Mouse (Mus musculus) limb, embryonic 15.5 days (tissue): Measurements from ENCODE around the gene Slc38a6. TPM values are rescaled to one million over a fixed set of nuclear protein-coding genes. Genes with fewer than 3 reads are reported as not detected.
A peak's percentile ranks its signal among the peaks of the same experiment; 100 is the strongest.

ENCODE experiments used
- ATAC-seq: fragments of 200-750 bp; cut with Nextera tagmentation; 2 replicates; pipeline ENCODE4 v1.8.0; 2017; ENCODE audit warnings: low read depth, moderate TSS enrichment; ENCODE audit not compliant: insufficient number of reproducible peaks, low FRiP score, low TSS enrichment
- H3K27ac ChIP-seq: fragments of 300-500 bp; sonication (generic); 2 replicates; pipeline ENCODE4 v1.5.1; 2015; ENCODE audit warnings: moderate library complexity, mild to moderate bottlenecking, inconsistent platforms
- H3K27me3 ChIP-seq: fragments of 300-500 bp; sonication (generic); 2 replicates; pipeline ENCODE4 v1.6.1; 2015; ENCODE audit warnings: inconsistent platforms
- H3K36me3 ChIP-seq: fragments of 300-500 bp; sonication (generic); 2 replicates; pipeline ENCODE4 v1.6.1; 2015; ENCODE audit warnings: inconsistent platforms
- H3K4me1 ChIP-seq: fragments of 300-500 bp; sonication (generic); 2 replicates; pipeline ENCODE4 v1.6.1; 2015; ENCODE audit warnings: inconsistent platforms
- H3K4me2 ChIP-seq: fragments of 300-500 bp; sonication (generic); 2 replicates; pipeline ENCODE4 v1.6.1; 2015; ENCODE audit warnings: mild to moderate bottlenecking, inconsistent platforms
- H3K4me3 ChIP-seq: fragments of 300-500 bp; sonication (generic); 2 replicates; pipeline ENCODE4 v1.5.1; 2015; ENCODE audit warnings: mild to moderate bottlenecking, inconsistent platforms
- H3K9ac ChIP-seq: fragments of 300-500 bp; sonication (generic); 2 replicates; pipeline ENCODE4 v1.6.1; 2015; ENCODE audit warnings: inconsistent platforms
- H3K9me3 ChIP-seq: fragments of 300-500 bp; sonication (generic); 2 replicates; pipeline ENCODE4 v1.6.1; 2016; ENCODE audit warnings: inconsistent platforms
- WGBS: fragments of 180-500 bp; shearing (Covaris S2); methylation state at CpG from one replicate; pipeline ENCODE4 v1.1.7; 2015; 5-methylcytosine and 5-hydroxymethylcytosine counted together
- polyA plus RNA-seq: library from polyadenylated mRNA; unstranded; fragments of >200 nt; fragmentation: Nextera tagmentation; extraction: Ambion mirVana; gene quantifications from 2 replicates; pipeline ENCODE4 v1.2.1, GENCODE M21; 2015

Gene Slc38a6
- polyA plus RNA-seq, 1 experiment from 2014 or later: 11.9 TPM

- no peak overlapping the region for H3K27ac ChIP-seq
- WGBS: 82% methylated on average over 12 of the region's 12 CpGs
- no peak for ATAC-seq
Observed at GRCm38 (mm10) chr12:73345157-73345556, 58.6 kb downstream of the Slc38a6 start.

DNA sequence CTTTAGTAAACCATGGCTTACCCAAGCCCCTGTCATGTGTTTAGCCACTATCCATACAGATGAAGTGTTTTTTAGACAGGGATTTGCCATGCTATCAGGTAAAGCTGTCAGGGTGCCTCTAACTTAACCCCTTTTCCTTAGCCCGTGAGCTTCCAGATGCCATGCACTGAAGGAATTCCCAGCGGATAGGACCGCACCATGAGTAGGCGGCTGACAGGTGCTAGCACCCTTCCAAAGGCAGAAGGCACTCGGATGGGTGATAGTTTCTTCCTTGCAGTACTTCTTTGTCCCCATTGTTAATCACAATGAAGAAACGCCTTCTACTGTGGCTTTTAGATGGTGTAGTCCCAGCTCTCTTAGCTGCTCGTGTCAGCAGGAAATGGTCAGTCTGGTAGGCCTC is 60.6 kb downstream of the Slc38a6 start:
- 88% methylated on average over 7 of the region's 7 CpGs for WGBS
- no peak for ATAC-seq

More at GRCm38 (mm10) chr12:73345157-73345556, 58.6 kb downstream of the Slc38a6 start:
- Histone ChIP-seq H3K4me2 (no peak overlapping the region), H3K27me3 (peaks cover 20% of the 10 kb centered on the region), H3K9ac (no peak overlapping the region), H3K9me3 (no peaks in the 10 kb centered on the region), H3K4me1 (peaks cover 8% of the 10 kb centered on the region), H3K4me3 (no peak overlapping the region), H3K36me3 (peaks cover 11% of the 10 kb centered on the region; the same call in 1 of the 2 replicates)

GRCm38 (mm10) chr12:73350466-73350865 is 63.9 kb downstream of the Slc38a6 start:
- H3K27me3 ChIP-seq: peaks cover 7% of the 10 kb centered on the region; the same call in 1 of the 2 replicates
- 48% methylated on average over 7 of the region's 7 CpGs for WGBS
- peaks cover 28% of the 10 kb centered on the region for H3K4me1 ChIP-seq
- no peak overlapping the region for H3K4me3 ChIP-seq
- H3K27ac ChIP-seq: no peak overlapping the region
- no peaks in the 10 kb centered on the region for H3K9me3 ChIP-seq
- no peak overlapping the region for H3K4me2 ChIP-seq
- no peak for ATAC-seq
- peaks cover 1% of the 10 kb centered on the region; the same call in 1 of the 2 replicates for H3K36me3 ChIP-seq
- no peak overlapping the region for H3K9ac ChIP-seq

More for the DNA sequence above, 60.6 kb downstream of the Slc38a6 start:
- Histone ChIP-seq H3K9ac (no peak overlapping the region), H3K27ac (no peak overlapping the region), H3K36me3 (peaks cover 11% of the 10 kb centered on the region; the same call in 1 of the 2 replicates), H3K27me3 (peaks cover 20% of the 10 kb centered on the region), H3K4me1 (peaks cover 16% of the 10 kb centered on the region), H3K9me3 (no peaks in the 10 kb centered on the region), H3K4me3 (no peak overlapping the region), H3K4me2 (no peak overlapping the region)

DNA sequence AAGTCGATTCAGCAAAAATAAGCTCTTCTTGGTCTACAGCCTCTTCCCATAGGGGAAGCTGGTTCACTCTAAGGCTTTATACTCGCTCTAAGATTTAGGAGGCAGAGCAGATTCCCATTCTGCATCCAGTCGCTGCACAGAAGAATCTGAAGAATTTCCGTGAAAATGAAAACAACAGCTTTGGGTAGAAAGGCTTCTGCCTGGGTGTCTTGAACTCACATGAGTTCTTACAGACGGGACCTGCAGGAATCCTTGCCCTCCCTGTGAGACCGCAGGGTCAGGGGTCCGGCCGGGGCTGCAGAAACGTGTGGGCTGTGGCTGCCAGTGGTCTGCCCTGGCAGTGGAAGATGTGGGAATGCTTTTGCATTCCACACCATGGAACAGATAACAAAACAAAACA is 64.4 kb downstream of the Slc38a6 start:
- H3K9me3 ChIP-seq: no peaks in the 10 kb centered on the region
- H3K27ac ChIP-seq: no peak overlapping the region
- H3K9ac ChIP-seq: no peak overlapping the region
- 0 out of 2 replicates have a peak overlapping the region, but pooled peaks have one; percentile 14 for H3K4me2 ChIP-seq
- no peaks in the 10 kb centered on the region for H3K36me3 ChIP-seq
- 0 out of 2 replicates have a peak, but pooled peaks cover 2% of the 10 kb centered on the region for H3K27me3 ChIP-seq
- no peak overlapping the region for H3K4me3 ChIP-seq
- ATAC-seq: no peak
- H3K4me1 ChIP-seq: peaks cover 30% of the 10 kb centered on the region
- 18% methylated on average over 9 of the region's 9 CpGs for WGBS

DNA sequence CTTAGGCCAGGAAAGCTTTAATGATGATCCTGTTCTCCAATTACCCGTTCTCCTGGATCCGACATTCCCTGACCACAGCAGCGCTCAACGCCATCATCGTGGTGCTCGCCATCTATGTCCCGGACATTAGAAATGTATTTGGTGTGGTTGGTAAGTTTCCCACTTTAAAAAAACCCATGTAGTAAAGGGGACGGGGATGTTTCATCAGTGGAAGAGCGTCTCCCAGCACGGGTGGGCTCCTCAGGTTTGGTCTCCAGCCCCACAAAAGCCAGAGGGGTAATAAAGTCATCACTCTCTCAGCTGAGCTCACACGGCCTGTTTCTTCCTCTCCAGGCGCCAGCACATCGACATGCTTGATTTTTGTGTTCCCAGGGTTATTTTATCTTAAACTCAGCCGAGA is 65.2 kb downstream of the Slc38a6 start:
- Histone ChIP-seq H3K4me2 (no peak overlapping the region), H3K27ac (no peak overlapping the region)
- 42% methylated on average over 14 of the region's 14 CpGs for WGBS

DNA sequence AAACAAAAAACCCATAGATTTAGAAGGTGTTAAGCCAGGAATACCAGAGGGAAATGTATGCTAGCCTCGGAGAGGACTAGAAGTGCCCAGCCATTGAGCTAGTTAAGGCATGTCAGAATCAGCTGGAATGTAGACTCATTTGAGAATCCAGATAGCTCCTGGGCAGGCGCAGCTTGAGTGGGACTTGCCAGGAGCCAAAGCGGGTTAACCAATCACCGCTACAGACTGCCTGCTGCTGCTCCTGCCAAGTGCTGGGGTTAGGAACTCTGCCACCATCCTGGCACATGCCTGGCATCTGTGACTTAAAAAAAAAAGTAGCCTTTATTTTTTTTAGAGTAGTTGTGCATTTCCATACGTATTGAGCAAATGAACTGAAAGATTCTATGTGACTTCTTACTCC is 66.8 kb downstream of the Slc38a6 start:
- Histone ChIP-seq H3K36me3 (no peaks in the 10 kb centered on the region), H3K4me3 (no peak overlapping the region), H3K27me3 (no peaks in the 10 kb centered on the region), H3K4me1 (peaks cover 37% of the 10 kb centered on the region), H3K9me3 (no peaks in the 10 kb centered on the region), H3K9ac (no peak overlapping the region), H3K27ac (peak overlapping the region; percentile 11; the same call in 1 of the 2 replicates), H3K4me2 (no peak overlapping the region)
- whole genome bisulfite sequencing: 41% methylated on average over 5 of the region's 5 CpGs
- ATAC-seq: no peak

More for the DNA sequence above, 65.2 kb downstream of the Slc38a6 start:
- ATAC-seq: no peak
- Histone ChIP-seq H3K4me1 (peaks cover 31% of the 10 kb centered on the region), H3K4me3 (no peak overlapping the region), H3K36me3 (no peaks in the 10 kb centered on the region), H3K9ac (no peak overlapping the region), H3K9me3 (no peaks in the 10 kb centered on the region), H3K27me3 (no peaks in the 10 kb centered on the region)

- no peak overlapping the region for H3K9ac ChIP-seq
- no peaks in the 10 kb centered on the region for H3K27me3 ChIP-seq
- no peak for ATAC-seq
- no peak overlapping the region for H3K4me2 ChIP-seq
- H3K4me1 ChIP-seq: peaks cover 37% of the 10 kb centered on the region
- H3K36me3 ChIP-seq: no peaks in the 10 kb centered on the region
- no peak overlapping the region for H3K4me3 ChIP-seq
- H3K27ac ChIP-seq: no peak overlapping the region
- WGBS: 40% methylated on average over 4 of the region's 4 CpGs
- no peaks in the 10 kb centered on the region for H3K9me3 ChIP-seq
Observed at GRCm38 (mm10) chr12:73354521-73354920, 67.9 kb downstream of the Slc38a6 start.

GRCm38 (mm10) chr12:73355084-73355775 is 68.7 kb downstream of the Slc38a6 start:
- no peaks in the 10 kb centered on the region for H3K27me3 ChIP-seq
- no peak for ATAC-seq
- no peak overlapping the region for H3K4me3 ChIP-seq
- no peak overlapping the region for H3K27ac ChIP-seq
- H3K36me3 ChIP-seq: no peaks in the 10 kb centered on the region
- no peak overlapping the region for H3K4me2 ChIP-seq
- H3K9ac ChIP-seq: no peak overlapping the region
- no peaks in the 10 kb centered on the region for H3K9me3 ChIP-seq
- 28% methylated on average over 14 of the region's 14 CpGs for WGBS
- peaks cover 37% of the 10 kb centered on the region for H3K4me1 ChIP-seq

DNA sequence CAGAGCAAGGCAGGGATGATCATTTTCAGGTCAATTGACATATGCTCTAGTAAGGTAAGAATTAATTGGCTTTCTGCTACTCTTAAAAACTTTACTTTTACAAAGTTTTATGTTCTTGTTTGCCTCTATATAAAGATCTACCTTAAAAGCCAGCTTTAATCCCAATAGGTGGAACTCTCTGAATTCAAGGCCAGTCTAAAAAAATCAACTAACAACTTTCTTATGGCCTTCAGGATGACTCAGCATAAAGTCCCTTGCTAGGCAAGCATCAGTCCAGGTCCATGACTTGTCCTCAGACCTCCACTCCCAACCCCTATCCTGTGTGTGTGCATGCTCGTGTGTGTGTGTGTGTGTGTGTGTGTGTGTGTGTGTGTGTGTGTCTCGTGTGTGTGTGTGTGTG is 70.1 kb downstream of the Slc38a6 start:
- H3K4me3 ChIP-seq: no peak overlapping the region

GRCm38 (mm10) chr12:73357311-73357710 is 70.7 kb downstream of the Slc38a6 start:
- WGBS: 56% methylated on average over 5 of the region's 5 CpGs
- H3K9ac ChIP-seq: no peak overlapping the region
- H3K27ac ChIP-seq: no peak overlapping the region
- H3K4me1 ChIP-seq: peaks cover 24% of the 10 kb centered on the region
- no peak for ATAC-seq
- no peaks in the 10 kb centered on the region for H3K9me3 ChIP-seq
- H3K4me3 ChIP-seq: no peak overlapping the region
- no peaks in the 10 kb centered on the region for H3K27me3 ChIP-seq
- no peak overlapping the region for H3K4me2 ChIP-seq
- H3K36me3 ChIP-seq: no peaks in the 10 kb centered on the region

More for the DNA sequence above, 70.1 kb downstream of the Slc38a6 start:
- no peaks in the 10 kb centered on the region for H3K36me3 ChIP-seq
- no peak overlapping the region for H3K27ac ChIP-seq
- H3K27me3 ChIP-seq: no peaks in the 10 kb centered on the region
- no peak for ATAC-seq
- H3K4me2 ChIP-seq: no peak overlapping the region
- no peak overlapping the region for H3K9ac ChIP-seq
- WGBS: 83% methylated on average over 1 of the region's 2 CpGs
- H3K9me3 ChIP-seq: no peaks in the 10 kb centered on the region
- peaks cover 27% of the 10 kb centered on the region for H3K4me1 ChIP-seq

- no peak overlapping the region for H3K27ac ChIP-seq
- H3K4me1 ChIP-seq: peaks cover 24% of the 10 kb centered on the region
- no peak overlapping the region for H3K4me2 ChIP-seq
- H3K36me3 ChIP-seq: no peaks in the 10 kb centered on the region
- ATAC-seq: no peak
- 81% methylated on average over 3 of the region's 3 CpGs for WGBS
- no peaks in the 10 kb centered on the region for H3K9me3 ChIP-seq
- H3K9ac ChIP-seq: no peak overlapping the region
- no peak overlapping the region for H3K4me3 ChIP-seq
- no peaks in the 10 kb centered on the region for H3K27me3 ChIP-seq
Observed at GRCm38 (mm10) chr12:73357736-73358135, 71.2 kb downstream of the Slc38a6 start.

DNA sequence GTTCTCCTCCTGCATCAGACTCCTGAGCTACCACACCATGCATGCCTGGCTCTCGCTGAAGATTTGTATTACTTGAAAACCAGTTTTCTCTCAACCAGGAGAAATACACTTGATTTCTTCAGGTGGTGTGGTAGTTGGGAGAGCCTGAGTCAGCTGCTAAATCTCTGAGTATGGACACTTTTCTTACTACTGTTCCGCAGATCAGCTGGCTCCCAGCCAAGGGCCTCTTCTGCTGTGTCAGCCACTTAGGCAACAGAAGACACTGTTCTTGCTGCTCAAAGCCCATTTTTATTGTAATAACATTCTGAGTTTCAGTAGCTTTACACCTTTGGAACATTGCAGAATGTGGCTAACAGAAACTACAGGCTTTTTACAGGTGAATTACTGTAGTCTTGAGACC is 72.1 kb downstream of the Slc38a6 start:
- peaks cover 21% of the 10 kb centered on the region for H3K4me1 ChIP-seq
- no peaks in the 10 kb centered on the region for H3K36me3 ChIP-seq
- no peaks in the 10 kb centered on the region for H3K9me3 ChIP-seq
- no peak overlapping the region for H3K4me2 ChIP-seq
- no peak overlapping the region for H3K4me3 ChIP-seq
- WGBS: 76% methylated on average over 2 of the region's 2 CpGs
- no peaks in the 10 kb centered on the region for H3K27me3 ChIP-seq
- no peak overlapping the region for H3K9ac ChIP-seq
- H3K27ac ChIP-seq: no peak overlapping the region
- ATAC-seq: no peak
